Mouse (Mus musculus) CH12.LX (cell line): ENCODE measurements at regions not wholly inside any gene's neighbourhood (a gene's known extent, or its start where the extent isn't known, plus 50 kb on each side); places are given as distances from the start of the nearest gene placed in this dataset.

Experiments
- DNase-seq: peaks from one replicate; pipeline ENCODE4 v3.0.0-alpha.2; 2013; ENCODE audit errors: extremely low read depth
- H3K27ac ChIP-seq: 2 replicates; pipeline ENCODE4 v1.5.1; 2012; ENCODE audit warnings: low read depth, mild to moderate bottlenecking, control low read depth, moderate library complexity; ENCODE audit not compliant: insufficient read depth
- H3K27me3 ChIP-seq: replicated peaks from 2 replicates; pipeline ENCODE3; 2012; ENCODE audit warnings: inconsistent platforms
- H3K36me3 ChIP-seq, 2 experiments: replicated peaks in 1 of 2; 2 replicates each; pipeline versions ENCODE3 to v1.6.1; 2012; ENCODE audit warnings: inconsistent platforms in 1 of 2, low read length in 1 of 2, mild to moderate bottlenecking in 1 of 2, mixed read lengths in 1 of 2, moderate library complexity in 1 of 2; ENCODE audit not compliant: control insufficient read depth in 1 of 2, insufficient read depth in 1 of 2
- H3K4me1 ChIP-seq, 2 experiments: 2 replicates each; pipeline ENCODE4 v1.6.1; 2012; ENCODE audit warnings: inconsistent platforms in 1 of 2, moderate library complexity in 1 of 2; ENCODE audit not compliant: insufficient read depth in 2 of 2, control insufficient read depth in 1 of 2
- H3K4me2 ChIP-seq: 2 replicates; pipeline ENCODE4 v1.6.1; 2012; ENCODE audit warnings: low read depth, mild to moderate bottlenecking, control low read depth; ENCODE audit not compliant: poor library complexity, insufficient read depth, severe bottlenecking
- H3K4me3 ChIP-seq, 3 experiments: fragments of 150-350 bp in 1 of 3; sonication (generic) in 1 of 3; replicated peaks in 1 of 3; 2 replicates each; pipeline versions ENCODE3 to v1.5.1; 2011 to 2012; ENCODE audit warnings: low read depth in 2 of 3, low read length in 2 of 3, mild to moderate bottlenecking in 2 of 3, moderate library complexity in 2 of 3, control low read depth in 1 of 3, improper control_type of control experiment in 1 of 3, inconsistent platforms in 1 of 3, mixed read lengths in 1 of 3; ENCODE audit not compliant: poor library complexity in 1 of 3
- H3K79me2 ChIP-seq: replicated peaks from 2 replicates; pipeline ENCODE4 v1.6.1; 2012; ENCODE audit warnings: mild to moderate bottlenecking, moderate library complexity; ENCODE audit not compliant: control insufficient read depth, poor library complexity, insufficient read depth, severe bottlenecking; ENCODE audit errors: extremely low read depth
- H3K9ac ChIP-seq: 2 replicates; pipeline ENCODE4 v1.6.1; 2012; ENCODE audit warnings: low read depth, mild to moderate bottlenecking, control low read depth, moderate library complexity; ENCODE audit not compliant: insufficient read depth
- H3K9me3 ChIP-seq: replicated peaks from 2 replicates; pipeline ENCODE3; 2012; ENCODE audit warnings: low read length, inconsistent platforms, mixed read lengths
- BHLHE40 ChIP-seq: IDR thresholded peaks from 2 replicates; pipeline ENCODE4 v1.6.1; 2011; ENCODE audit warnings: mild to moderate bottlenecking, low read depth, low read length, improper control_type of control experiment
- CHD2 ChIP-seq: IDR thresholded peaks from 2 replicates; pipeline ENCODE4 v1.6.1; 2011; ENCODE audit warnings: low read length, improper control_type of control experiment
- CTCF ChIP-seq, 2 experiments: IDR thresholded peaks in 1 of 2; conservative IDR thresholded peaks in 1 of 2; 2 replicates each; pipeline ENCODE4 v1.5.1; 2011 to 2012; ENCODE audit warnings: low read depth in 2 of 2, low read length in 2 of 2, improper control_type of control experiment in 1 of 2, inconsistent platforms in 1 of 2, mild to moderate bottlenecking in 1 of 2, moderate library complexity in 1 of 2
- EP300 ChIP-seq: IDR thresholded peaks from 2 replicates; pipeline ENCODE4 v1.6.1; 2011; ENCODE audit warnings: low read length, improper control_type of control experiment
- GABPA ChIP-seq: IDR thresholded peaks from 2 replicates; pipeline ENCODE4 v1.6.1; 2012; ENCODE audit warnings: low read depth, low read length, improper control_type of control experiment, inconsistent platforms; ENCODE audit not compliant: insufficient replicate concordance
- HCFC1 ChIP-seq: IDR thresholded peaks from 2 replicates; pipeline ENCODE4 v1.6.1; 2012; ENCODE audit warnings: low read depth, mild to moderate bottlenecking, inconsistent platforms, low read length, improper control_type of control experiment
- IRF4 ChIP-seq: IDR thresholded peaks from 2 replicates; pipeline ENCODE4 v1.6.1; 2014; ENCODE audit warnings: low read depth, mild to moderate bottlenecking, inconsistent platforms, low read length, improper control_type of control experiment
- JUN ChIP-seq: IDR thresholded peaks from 2 replicates; pipeline ENCODE4 v1.6.1; 2011; ENCODE audit warnings: low read depth, mild to moderate bottlenecking, low read length, improper control_type of control experiment, moderate library complexity; ENCODE audit not compliant: insufficient read depth
- KAT2A ChIP-seq: IDR thresholded peaks from 2 replicates; pipeline ENCODE4 v1.6.1; 2012; ENCODE audit warnings: low read length, improper control_type of control experiment, inconsistent platforms; ENCODE audit not compliant: insufficient replicate concordance
- MAFK ChIP-seq: IDR thresholded peaks from 2 replicates; pipeline ENCODE4 v1.6.1; 2011; ENCODE audit warnings: low read length, improper control_type of control experiment; ENCODE audit not compliant: insufficient replicate concordance
- MAX ChIP-seq: IDR thresholded peaks from 2 replicates; pipeline ENCODE4 v1.6.1; 2011; ENCODE audit warnings: low read length, improper control_type of control experiment
- MAZ ChIP-seq: IDR thresholded peaks from 2 replicates; pipeline ENCODE4 v1.6.1; 2012; ENCODE audit warnings: low read depth, mild to moderate bottlenecking, inconsistent platforms, low read length, improper control_type of control experiment, moderate library complexity
- MXI1 ChIP-seq: IDR thresholded peaks from 2 replicates; pipeline ENCODE4 v1.6.1; 2011; ENCODE audit warnings: mild to moderate bottlenecking, low read depth, low read length, improper control_type of control experiment
- MYC ChIP-seq: IDR thresholded peaks from 2 replicates; pipeline ENCODE4 v1.6.1; 2011; ENCODE audit warnings: low read depth, mild to moderate bottlenecking, improper control_type of control experiment, low read length
- NELFE ChIP-seq: IDR thresholded peaks from 2 replicates; pipeline ENCODE4 v1.6.1; 2011; ENCODE audit warnings: low read depth, low read length, improper control_type of control experiment
- PAX5 ChIP-seq: IDR thresholded peaks from 2 replicates; pipeline ENCODE4 v1.6.1; 2012; ENCODE audit warnings: low read length, inconsistent platforms, mixed read lengths
- POLR2AphosphoS2 ChIP-seq: IDR thresholded peaks from 2 replicates; pipeline ENCODE4 v1.6.1; 2011; ENCODE audit warnings: low read depth, low read length, improper control_type of control experiment
- RCOR1 ChIP-seq: conservative IDR thresholded peaks from 2 replicates; pipeline ENCODE4 v1.6.1; 2012; ENCODE audit warnings: low read depth, mild to moderate bottlenecking, inconsistent platforms, low read length, improper control_type of control experiment
- SIN3A ChIP-seq: IDR thresholded peaks from 2 replicates; pipeline ENCODE4 v1.6.1; 2012; ENCODE audit warnings: low read length, improper control_type of control experiment, inconsistent platforms
- SMC3 ChIP-seq: IDR thresholded peaks from 2 replicates; pipeline ENCODE4 v1.6.1; 2011; ENCODE audit warnings: low read depth, low read length, improper control_type of control experiment
- TBP ChIP-seq: conservative IDR thresholded peaks from 2 replicates; pipeline ENCODE4 v1.6.1; 2011; ENCODE audit warnings: low read depth, low read length, improper control_type of control experiment
- UBTF ChIP-seq: IDR thresholded peaks from 2 replicates; pipeline ENCODE4 v1.6.1; 2012; ENCODE audit warnings: low read depth, mild to moderate bottlenecking, inconsistent platforms, low read length, improper control_type of control experiment, moderate library complexity
- USF1 ChIP-seq: IDR thresholded peaks from 2 replicates; pipeline ENCODE4 v1.6.1; 2014; ENCODE audit warnings: low read depth, mild to moderate bottlenecking, inconsistent platforms, low read length, improper control_type of control experiment
- USF2 ChIP-seq: conservative IDR thresholded peaks from 2 replicates; pipeline ENCODE4 v1.6.1; 2011; ENCODE audit warnings: low read depth, low read length, improper control_type of control experiment
- ZC3H11A ChIP-seq: IDR thresholded peaks from 2 replicates; pipeline ENCODE4 v1.6.1; 2012; ENCODE audit warnings: low read depth, mild to moderate bottlenecking, inconsistent platforms, low read length, improper control_type of control experiment
- ZKSCAN1 ChIP-seq: IDR thresholded peaks from 2 replicates; pipeline ENCODE4 v1.6.1; 2012; ENCODE audit warnings: low read depth, inconsistent platforms, low read length, improper control_type of control experiment, borderline replicate concordance
- ZNF384 ChIP-seq: IDR thresholded peaks from 2 replicates; pipeline ENCODE4 v1.6.1; 2012; ENCODE audit warnings: low read depth, low read length, improper control_type of control experiment, inconsistent platforms
- dilution Hi-C: fragments of 300-500 bp; cut with MboI; formaldehyde crosslinking; loops from 2 replicates; pipeline ENCODE4 v1.14.3; 2020; ENCODE audit warnings: low sequenced_read_pairs; ENCODE audit not compliant: extremely low pct_unique_long_range_greater_than_20kb, extremely low pct_ligation_motif_present
- in situ Hi-C: fragments of 300-500 bp; cut with MboI; formaldehyde crosslinking; loops from 3 replicates; pipeline ENCODE4 v1.14.3; 2019; ENCODE audit warnings: low sequenced_read_pairs, low pct_ligation_motif_present, low pct_unique_long_range_greater_than_20kb, mixed read lengths

DNA sequence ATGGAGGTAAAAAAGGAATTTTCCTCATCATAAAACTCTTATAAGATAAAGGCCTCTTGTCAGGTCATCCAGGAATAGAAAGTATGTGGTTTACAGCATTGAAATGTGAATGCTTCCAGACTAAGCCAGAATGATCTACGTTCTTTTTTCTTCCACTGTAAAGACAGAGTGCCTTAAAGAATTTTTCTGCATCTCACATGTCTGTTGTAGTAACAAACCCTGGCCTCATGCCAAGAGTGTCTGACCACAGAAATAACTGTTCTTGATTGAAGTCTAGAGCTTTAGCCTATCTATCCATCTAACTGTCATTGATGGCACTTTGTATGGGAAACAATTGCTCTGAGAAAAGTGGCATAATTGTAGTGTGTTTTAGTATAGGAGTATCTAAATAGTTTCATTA, 246.2 kb downstream of the Dnajb9 start:
- H3K79me2 ChIP-seq, result no peaks in the 10 kb centered on the region
- no peaks in the 10 kb centered on the region for H3K27me3 ChIP-seq
- no peak overlapping the region for H3K4me3 ChIP-seq
- no peak overlapping the region for H3K27ac ChIP-seq
- in situ Hi-C loops (no loop called here), dilution Hi-C loops (no loop called here)
- H3K9ac ChIP-seq, result no peak overlapping the region
- DNase-seq, result no peak
- H3K4me2 ChIP-seq, result no peak overlapping the region
- H3K9me3 ChIP-seq, result no peaks in the 10 kb centered on the region
- no peaks in the 10 kb centered on the region for H3K4me1 ChIP-seq
- H3K36me3 ChIP-seq, result no peaks in the 10 kb centered on the region
- no peak for TF ChIP-seq ZC3H11A
- TF ChIP-seq SMC3, result no peak
- no peak for TF ChIP-seq HCFC1
- TF ChIP-seq PAX5, result no peak
- no peak for TF ChIP-seq NELFE
- no peak for TF ChIP-seq MXI1
- TF ChIP-seq MYC, result no peak
- no peak for TF ChIP-seq USF1
- TF ChIP-seq ZNF384, result no peak

GRCm38 (mm10) chr12:43962551-43963120, 247.5 kb downstream of the Dnajb9 start:
- dilution Hi-C loops, result no loop called here
- H3K4me2 ChIP-seq, result no peak overlapping the region
- DNase-seq, result no peak
- no peak overlapping the region for H3K4me3 ChIP-seq
- no peaks in the 10 kb centered on the region for H3K79me2 ChIP-seq
- H3K9me3 ChIP-seq, result no peaks in the 10 kb centered on the region
- H3K27me3 ChIP-seq, result no peaks in the 10 kb centered on the region
- in situ Hi-C loops, result no loop called here
- H3K27ac ChIP-seq, result no peak overlapping the region
- no peaks in the 10 kb centered on the region for H3K4me1 ChIP-seq
- TF ChIP-seq RCOR1 (no peak), SMC3 (no peak), ZKSCAN1 (no peak), EP300 (no peak), TBP (no peak), USF2 (no peak), ZC3H11A (no peak), USF1 (no peak), UBTF (no peak)
- H3K9ac ChIP-seq, result no peak overlapping the region
- no peaks in the 10 kb centered on the region for H3K36me3 ChIP-seq

- Histone ChIP-seq H3K4me3 (no peak overlapping the region), H3K79me2 (no peaks in the 10 kb centered on the region), H3K4me1 (no peaks in the 10 kb centered on the region), H3K9ac (no peak overlapping the region), H3K27ac (no peak overlapping the region), H3K9me3 (no peaks in the 10 kb centered on the region), H3K36me3 (no peaks in the 10 kb centered on the region), H3K4me2 (no peak overlapping the region), H3K27me3 (no peaks in the 10 kb centered on the region)
- in situ Hi-C loops (no loop called here), dilution Hi-C loops (no loop called here)
- no peak for DNase-seq
- no peak for TF ChIP-seq MAX
- TF ChIP-seq CHD2, result no peak
- no peak for TF ChIP-seq USF1
- TF ChIP-seq MAZ, result no peak
- TF ChIP-seq JUN, result no peak
- no peak for TF ChIP-seq RCOR1
- no peak for TF ChIP-seq BHLHE40
- TF ChIP-seq EP300, result no peak
- TF ChIP-seq MAFK, result no peak
- no peak for TF ChIP-seq MXI1
- TF ChIP-seq GABPA, result no peak
- no peak for TF ChIP-seq IRF4
- TF ChIP-seq SIN3A, result no peak
- no peak for TF ChIP-seq CTCF (conservative IDR thresholded peaks at IDR 0.05 in 1 of 2, IDR thresholded peaks at IDR 0.05 in 1 of 2; ENCODE audit: low read depth in 2 of 2, low read length in 2 of 2)
- TF ChIP-seq ZNF384, result no peak
- TF ChIP-seq TBP, result no peak
- TF ChIP-seq POLR2AphosphoS2, result no peak
- TF ChIP-seq PAX5, result no peak
- no peak for TF ChIP-seq KAT2A
Observed at GRCm38 (mm10) chr12:43924228-43924627, 285.9 kb downstream of the Dnajb9 start.
